Mouse (Mus musculus): ENCODE results near the gene Rps6ka2. TPM values are rescaled to one million over a fixed set of nuclear protein-coding genes. Genes with fewer than 3 reads are reported as not detected.
"Not testable (repeated sequence)": the region's sequence is repeated elsewhere in the genome, so short reads cannot be mapped to it uniquely, and the experiment has no call there.

Gene Rps6ka2
- polyA plus RNA-seq, 1 experiment from 2014 or later: 21.6 TPM

- no peaks in the 10 kb centered on the region for H3K27me3 ChIP-seq
- no peak overlapping the region for H3K9ac ChIP-seq (replicated peaks)
- H3K9me3 ChIP-seq: no peaks in the 10 kb centered on the region
- ATAC-seq: no peak
- no peak overlapping the region for H3K4me3 ChIP-seq (replicated peaks)
- H3K4me1 ChIP-seq (replicated peaks): peaks cover 40% of the 10 kb centered on the region
- no peak overlapping the region for H3K4me2 ChIP-seq (replicated peaks)
- H3K27ac ChIP-seq: 0 out of 2 replicates have a peak overlapping the region, but pooled peaks have one; percentile 17
- H3K36me3 ChIP-seq: no peaks in the 10 kb centered on the region
- WGBS: 34% methylated on average over 2 of the region's 2 CpGs
Measured at GRCm38 (mm10) chr17:7176394-7176793, 6.5 kb downstream of the Rps6ka2 start.

- no peak for ATAC-seq
- Histone ChIP-seq H3K9me3 (no peaks in the 10 kb centered on the region), H3K36me3 (no peaks in the 10 kb centered on the region), H3K9ac (replicated peaks) (no peak overlapping the region), H3K27me3 (no peaks in the 10 kb centered on the region), H3K4me3 (replicated peaks) (no peak overlapping the region), H3K27ac (no peak overlapping the region), H3K4me1 (replicated peaks) (peaks cover 32% of the 10 kb centered on the region), H3K4me2 (replicated peaks) (no peak overlapping the region)
- 96% methylated on average over 6 of the region's 6 CpGs for WGBS
Measured at GRCm38 (mm10) chr17:7178196-7178595, 8.3 kb downstream of the Rps6ka2 start.

GRCm38 (mm10) chr17:7182187-7182586 is 12.3 kb downstream of the Rps6ka2 start:
- no peaks in the 10 kb centered on the region for H3K9me3 ChIP-seq

GRCm38 (mm10) chr17:7187037-7187436 is 17.1 kb downstream of the Rps6ka2 start:
- not testable (repeated sequence) for H3K9me3 ChIP-seq; ATAC-seq; H3K4me1 ChIP-seq (replicated peaks); H3K27ac ChIP-seq; H3K27me3 ChIP-seq; H3K4me3 ChIP-seq (replicated peaks); H3K4me2 ChIP-seq (replicated peaks); H3K36me3 ChIP-seq; H3K9ac ChIP-seq (replicated peaks)
- 84% methylated on average over 1 of the region's 1 CpGs for WGBS

More at GRCm38 (mm10) chr17:7182187-7182586, 12.3 kb downstream of the Rps6ka2 start:
- 75% methylated on average over 9 of the region's 9 CpGs for WGBS
- peaks cover 26% of the 10 kb centered on the region for H3K4me1 ChIP-seq (replicated peaks)
- no peak for ATAC-seq
- no peak overlapping the region for H3K9ac ChIP-seq (replicated peaks)
- H3K36me3 ChIP-seq: 0 out of 2 replicates have a peak, but pooled peaks cover 1% of the 10 kb centered on the region
- H3K27me3 ChIP-seq: no peaks in the 10 kb centered on the region
- no peak overlapping the region for H3K4me3 ChIP-seq (replicated peaks)
- no peak overlapping the region for H3K27ac ChIP-seq
- H3K4me2 ChIP-seq (replicated peaks): no peak overlapping the region

DNA sequence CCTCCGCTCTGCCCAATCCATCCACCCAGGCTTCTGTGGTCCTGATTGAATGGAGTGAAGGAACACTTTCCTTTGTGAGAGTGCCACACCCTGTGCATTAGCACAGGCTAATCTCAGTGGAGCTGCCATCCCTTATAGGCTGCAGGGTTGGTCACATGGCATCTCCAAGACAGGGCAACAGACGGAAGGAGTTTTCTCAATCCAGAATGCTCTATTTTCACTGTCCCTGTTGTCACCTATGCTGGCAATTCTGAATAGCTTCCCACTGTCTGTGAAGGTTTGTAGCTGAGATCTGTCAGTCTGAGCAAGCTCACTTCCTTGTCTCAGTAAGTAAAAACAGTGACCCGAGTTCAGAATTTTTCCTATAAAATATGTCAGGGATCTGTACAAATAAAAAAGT is 19.5 kb downstream of the Rps6ka2 start:
- 93% methylated on average over 3 of the region's 3 CpGs for WGBS
- H3K27ac ChIP-seq: no peak overlapping the region
- no peak for ATAC-seq

DNA sequence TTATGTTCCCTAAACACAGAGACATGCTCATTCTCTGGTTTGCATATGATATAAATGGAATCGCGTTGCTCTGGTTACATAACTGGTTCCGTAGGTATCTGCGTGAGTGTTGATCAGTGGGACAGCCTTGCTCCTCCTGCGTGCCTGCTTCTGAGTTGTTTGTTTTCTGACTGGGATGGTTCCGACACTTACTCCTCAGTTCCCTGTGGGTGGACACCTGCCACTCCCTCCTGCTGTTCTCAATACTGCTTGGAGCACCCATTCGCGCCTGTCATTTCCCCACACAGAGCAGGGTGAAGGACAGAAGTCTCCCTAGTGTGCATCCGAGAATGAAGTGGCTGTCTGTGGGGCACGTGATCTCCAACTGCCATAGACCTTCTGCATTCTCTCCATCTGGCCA is 20.1 kb downstream of the Rps6ka2 start:
- H3K36me3 ChIP-seq: 0 out of 2 replicates have a peak, but pooled peaks cover 4% of the 10 kb centered on the region
- no peaks in the 10 kb centered on the region for H3K27me3 ChIP-seq
- no peak overlapping the region for H3K4me2 ChIP-seq (replicated peaks)
- H3K27ac ChIP-seq: no peak overlapping the region
- no peak overlapping the region for H3K9ac ChIP-seq (replicated peaks)
- H3K4me1 ChIP-seq (replicated peaks): 0 out of 2 replicates have a peak, but pooled peaks cover 2% of the 10 kb centered on the region
- H3K9me3 ChIP-seq: no peaks in the 10 kb centered on the region
- no peak overlapping the region for H3K4me3 ChIP-seq (replicated peaks)
- WGBS: 88% methylated on average over 10 of the region's 10 CpGs
- ATAC-seq: no peak

More for the DNA sequence above, 19.5 kb downstream of the Rps6ka2 start:
- no peak overlapping the region for H3K4me2 ChIP-seq (replicated peaks)
- no peak overlapping the region for H3K4me3 ChIP-seq (replicated peaks)
- H3K9ac ChIP-seq (replicated peaks): no peak overlapping the region
- H3K27me3 ChIP-seq: no peaks in the 10 kb centered on the region
- 0 out of 2 replicates have a peak, but pooled peaks cover 5% of the 10 kb centered on the region for H3K4me1 ChIP-seq (replicated peaks)
- no peaks in the 10 kb centered on the region for H3K9me3 ChIP-seq
- 0 out of 2 replicates have a peak, but pooled peaks cover 4% of the 10 kb centered on the region for H3K36me3 ChIP-seq

DNA sequence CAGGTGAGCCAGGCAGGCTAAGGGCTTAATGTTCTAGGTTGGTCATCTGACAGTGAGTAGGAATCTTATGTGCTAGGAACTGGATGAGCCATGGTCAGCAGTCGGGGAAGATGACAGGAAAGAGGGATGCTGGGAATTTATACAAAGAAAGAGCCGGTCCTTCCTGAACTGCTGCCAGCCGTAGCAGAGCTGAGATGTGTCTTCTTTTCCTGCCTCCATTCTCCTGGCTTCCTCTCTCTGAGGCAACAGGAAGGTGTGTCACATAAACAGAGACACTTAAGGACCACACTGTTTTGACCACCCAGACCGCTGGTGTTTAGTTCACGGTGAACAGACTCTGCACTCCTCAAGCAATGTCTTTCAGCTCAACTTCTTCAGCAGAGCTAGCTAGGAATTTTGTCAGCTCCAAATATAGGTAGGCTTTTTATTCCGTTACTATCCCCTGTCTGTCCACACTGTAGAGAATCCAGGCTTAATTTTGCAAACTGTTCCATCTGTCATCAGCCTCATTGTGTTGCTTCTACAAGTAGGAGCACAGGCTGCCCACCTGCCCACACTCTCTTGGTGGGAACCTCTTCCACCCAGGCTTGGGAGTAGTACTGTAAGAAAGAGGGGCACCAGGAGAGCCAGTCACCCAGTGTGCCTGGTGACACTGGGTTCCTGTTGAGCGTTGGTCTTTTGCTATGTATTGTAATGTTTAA is 24.4 kb downstream of the Rps6ka2 start:
- no peak overlapping the region for H3K27ac ChIP-seq
- H3K9ac ChIP-seq (replicated peaks): no peak overlapping the region
- H3K9me3 ChIP-seq: no peaks in the 10 kb centered on the region
- H3K36me3 ChIP-seq: no peaks in the 10 kb centered on the region
- H3K27me3 ChIP-seq: no peaks in the 10 kb centered on the region
- H3K4me2 ChIP-seq (replicated peaks): no peak overlapping the region
- no peak overlapping the region for H3K4me3 ChIP-seq (replicated peaks)
- no peak for ATAC-seq
- peaks cover 12% of the 10 kb centered on the region; the same call in 1 of the 2 replicates for H3K4me1 ChIP-seq (replicated peaks)
- WGBS: 92% methylated on average over 7 of the region's 7 CpGs

GRCm38 (mm10) chr17:7197121-7197925 is 27.4 kb downstream of the Rps6ka2 start:
- Histone ChIP-seq H3K9ac (replicated peaks) (no peak overlapping the region), H3K4me3 (replicated peaks) (no peak overlapping the region), H3K4me2 (replicated peaks) (no peak overlapping the region), H3K4me1 (replicated peaks) (peaks cover 12% of the 10 kb centered on the region; the same call in 1 of the 2 replicates), H3K27me3 (no peaks in the 10 kb centered on the region), H3K36me3 (no peaks in the 10 kb centered on the region), H3K27ac (no peak overlapping the region), H3K9me3 (no peaks in the 10 kb centered on the region)
- no peak for ATAC-seq
- 76% methylated on average over 9 of the region's 9 CpGs for WGBS

DNA sequence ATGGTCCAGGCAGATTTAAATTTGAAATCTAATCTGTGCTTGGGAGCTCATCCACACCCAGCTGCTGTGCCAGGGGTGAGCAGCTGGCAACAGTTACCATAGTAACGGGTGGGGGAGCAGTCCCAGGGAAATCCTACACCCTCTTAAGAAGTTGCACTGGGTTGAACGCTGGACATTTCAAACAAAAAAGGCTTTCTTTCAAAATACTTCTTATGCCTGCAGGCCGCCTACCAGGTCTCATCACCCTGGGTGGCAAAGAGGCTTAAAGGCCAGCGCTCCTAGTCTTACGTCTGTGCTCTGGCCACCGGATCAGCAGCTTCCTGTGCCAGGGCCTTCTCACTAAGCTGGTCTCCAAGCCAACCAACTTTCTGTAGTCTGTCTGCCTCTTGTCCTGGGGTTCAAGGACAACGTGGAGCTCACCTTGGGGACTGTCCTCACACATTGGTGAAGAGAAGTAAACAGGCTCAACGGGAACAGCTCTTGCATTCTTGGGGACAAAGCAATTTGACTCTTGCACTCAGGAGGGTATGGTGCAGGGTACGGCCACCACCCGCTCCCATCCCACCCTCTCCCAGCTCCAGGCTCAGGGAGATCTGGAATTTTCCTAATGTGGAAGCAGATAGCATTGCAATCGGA is 35.0 kb downstream of the Rps6ka2 start:
- Histone ChIP-seq H3K4me2 (replicated peaks) (no peak overlapping the region), H3K36me3 (no peaks in the 10 kb centered on the region), H3K9me3 (no peaks in the 10 kb centered on the region), H3K4me1 (replicated peaks) (peaks cover 29% of the 10 kb centered on the region), H3K27me3 (no peaks in the 10 kb centered on the region), H3K9ac (replicated peaks) (no peak overlapping the region), H3K4me3 (replicated peaks) (no peak overlapping the region), H3K27ac (peak overlapping the region; percentile 40)
- peak; percentile 73; the same call in 1 of the 2 replicates for ATAC-seq
- WGBS: 31% methylated on average over 11 of the region's 11 CpGs

DNA sequence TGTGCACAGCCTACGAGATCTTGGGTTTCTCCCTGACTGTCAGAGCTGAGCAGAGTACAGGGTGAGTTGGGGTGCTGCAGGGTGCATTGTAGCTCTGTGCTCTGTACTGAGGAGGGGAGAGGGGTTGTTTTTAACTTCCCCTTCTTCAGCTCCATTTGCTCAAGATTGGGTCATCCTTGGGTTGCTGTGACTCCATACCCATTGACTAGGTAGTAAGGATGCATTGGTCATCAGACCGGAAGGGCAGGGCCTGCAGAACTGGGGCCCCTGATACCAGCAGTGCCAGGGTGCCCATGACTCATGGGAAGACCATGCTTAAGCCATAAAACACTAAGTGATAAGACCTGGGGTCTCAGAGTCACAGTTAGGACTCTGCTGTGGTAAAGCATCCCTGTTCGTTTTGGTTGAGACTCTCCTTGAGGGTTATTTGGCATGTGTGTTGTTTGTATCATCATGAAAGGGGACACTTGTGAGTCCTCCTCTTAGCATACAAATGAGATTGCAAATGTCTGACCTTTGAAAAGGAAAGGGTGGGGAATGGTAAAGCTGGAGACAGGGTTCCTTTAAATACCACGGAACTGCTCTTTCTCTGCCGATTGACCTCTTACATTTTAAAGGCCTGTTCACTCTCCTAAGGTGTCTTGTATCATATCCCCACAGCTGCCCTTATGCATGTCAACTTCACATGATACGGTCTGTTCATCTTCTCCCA is 36.7 kb downstream of the Rps6ka2 start:
- Histone ChIP-seq H3K27ac (no peak overlapping the region), H3K36me3 (no peaks in the 10 kb centered on the region), H3K4me1 (replicated peaks) (peaks cover 40% of the 10 kb centered on the region), H3K27me3 (no peaks in the 10 kb centered on the region), H3K4me3 (replicated peaks) (no peak overlapping the region), H3K4me2 (replicated peaks) (no peak overlapping the region), H3K9ac (replicated peaks) (no peak overlapping the region), H3K9me3 (no peaks in the 10 kb centered on the region)
- 84% methylated on average over 6 of the region's 6 CpGs for WGBS
- no peak for ATAC-seq

DNA sequence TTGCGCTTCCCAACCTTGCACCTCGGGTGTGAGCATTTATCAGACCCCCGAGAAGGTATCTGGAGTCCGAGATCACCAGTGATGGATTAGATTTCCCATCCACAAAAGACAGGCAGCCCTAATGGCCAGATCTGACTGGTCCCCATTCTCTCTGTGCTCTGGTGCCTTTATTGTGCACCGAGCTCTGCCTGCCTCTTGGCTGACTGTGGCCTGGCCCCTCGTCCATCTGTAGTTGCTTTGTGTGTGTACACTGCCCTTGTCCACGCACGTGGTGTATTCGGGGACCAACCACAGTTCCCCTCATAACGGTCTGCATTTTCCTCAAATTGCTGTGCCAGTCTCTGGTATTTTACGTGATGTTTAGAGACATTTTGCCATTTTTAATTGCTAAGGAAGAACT is 40.7 kb downstream of the Rps6ka2 start:
- Histone ChIP-seq H3K4me3 (replicated peaks) (no peak overlapping the region), H3K9me3 (no peaks in the 10 kb centered on the region), H3K27me3 (no peaks in the 10 kb centered on the region), H3K36me3 (no peaks in the 10 kb centered on the region), H3K4me1 (replicated peaks) (peaks cover 39% of the 10 kb centered on the region), H3K4me2 (replicated peaks) (no peak overlapping the region), H3K27ac (no peak overlapping the region), H3K9ac (replicated peaks) (no peak overlapping the region)
- ATAC-seq: no peak
- 40% methylated on average over 11 of the region's 11 CpGs for WGBS
